Mouse (Mus musculus) embryonic facial prominence, embryonic 12.5 days (tissue): ENCODE results near the gene Polr1d. TPM values are rescaled to one million over a fixed set of nuclear protein-coding genes. Genes with fewer than 3 reads are reported as not detected.

Source experiments
- ATAC-seq: fragments of 200-750 bp; cut with Nextera tagmentation; 2 replicates; pipeline ENCODE4 v1.8.0; 2017; ENCODE audit not compliant: insufficient number of reproducible peaks, insufficient read depth, low FRiP score, low TSS enrichment
- H3K27ac ChIP-seq: fragments of 300-500 bp; sonication (generic); 2 replicates; pipeline ENCODE4 v1.5.1; 2016; ENCODE audit warnings: mild to moderate bottlenecking
- H3K27me3 ChIP-seq: fragments of 300-500 bp; sonication (generic); 2 replicates; pipeline ENCODE4 v1.6.1; 2016; ENCODE audit warnings: mild to moderate bottlenecking, moderate library complexity
- H3K36me3 ChIP-seq: fragments of 300-500 bp; sonication (generic); 2 replicates; pipeline ENCODE4 v1.6.1; 2016; ENCODE audit warnings: mild to moderate bottlenecking
- H3K4me1 ChIP-seq: fragments of 300-500 bp; sonication (generic); 2 replicates; pipeline ENCODE4 v1.6.1; 2016
- H3K4me2 ChIP-seq: fragments of 300-500 bp; sonication (generic); replicated peaks from 2 replicates; pipeline ENCODE4 v1.6.1; 2016; ENCODE audit warnings: mild to moderate bottlenecking, moderate library complexity
- H3K4me3 ChIP-seq: fragments of 300-500 bp; sonication (generic); 2 replicates; pipeline ENCODE4 v1.5.1; 2016; ENCODE audit warnings: mild to moderate bottlenecking
- H3K9ac ChIP-seq: fragments of 300-500 bp; sonication (generic); 2 replicates; pipeline ENCODE4 v1.6.1; 2016; ENCODE audit warnings: mild to moderate bottlenecking, moderate library complexity
- H3K9me3 ChIP-seq: fragments of 300-500 bp; sonication (generic); 2 replicates; pipeline ENCODE4 v1.6.1; 2016; ENCODE audit warnings: mild to moderate bottlenecking, moderate library complexity
- WGBS: fragments of 180-500 bp; shearing (Covaris S2); methylation state at CpG from one replicate; pipeline ENCODE4 v1.1.7; 2016; 5-methylcytosine and 5-hydroxymethylcytosine counted together
- polyA plus RNA-seq: library from polyadenylated mRNA; unstranded; fragments of >200 nt; fragmentation: Nextera tagmentation; extraction: Ambion mirVana; gene quantifications from 2 replicates; pipeline ENCODE4 v1.2.1, GENCODE M21; 2016

Gene Polr1d
- polyA plus RNA-seq, 1 experiment from 2014 or later = 111 TPM

DNA sequence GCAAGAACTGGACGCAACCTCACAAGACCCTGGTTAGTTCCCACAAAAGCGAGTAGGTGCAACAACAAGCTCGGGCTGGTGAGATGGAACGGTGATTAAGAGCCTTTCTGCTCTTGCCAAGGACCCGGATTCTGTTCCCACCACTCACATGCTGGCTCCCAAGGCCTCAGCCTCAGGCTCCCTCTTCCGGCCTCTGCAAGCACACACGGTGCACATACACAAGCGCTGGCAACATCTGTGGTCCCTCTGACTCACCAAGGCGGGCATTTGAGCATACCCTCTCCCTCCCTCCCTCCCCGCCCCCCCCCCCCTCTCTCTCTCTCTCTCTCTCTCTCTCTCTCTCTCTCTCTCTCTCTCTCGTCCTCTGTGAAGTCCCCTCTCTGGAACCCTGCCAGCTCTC lies 31.5 kb upstream of the Polr1d start:
- Histone ChIP-seq H3K9ac (no peak overlapping the region), H3K4me3 (no peak overlapping the region), H3K4me2 (no peak overlapping the region), H3K4me1 (peaks cover 12% of the 10 kb centered on the region; the same call in 1 of the 2 replicates), H3K27ac (no peak overlapping the region), H3K27me3 (no peaks in the 10 kb centered on the region), H3K9me3 (no peaks in the 10 kb centered on the region), H3K36me3 (peaks cover 5% of the 10 kb centered on the region; the same call in 1 of the 2 replicates)
- 72% methylated on average over 10 of the region's 11 CpGs for WGBS
- no peak for ATAC-seq

DNA sequence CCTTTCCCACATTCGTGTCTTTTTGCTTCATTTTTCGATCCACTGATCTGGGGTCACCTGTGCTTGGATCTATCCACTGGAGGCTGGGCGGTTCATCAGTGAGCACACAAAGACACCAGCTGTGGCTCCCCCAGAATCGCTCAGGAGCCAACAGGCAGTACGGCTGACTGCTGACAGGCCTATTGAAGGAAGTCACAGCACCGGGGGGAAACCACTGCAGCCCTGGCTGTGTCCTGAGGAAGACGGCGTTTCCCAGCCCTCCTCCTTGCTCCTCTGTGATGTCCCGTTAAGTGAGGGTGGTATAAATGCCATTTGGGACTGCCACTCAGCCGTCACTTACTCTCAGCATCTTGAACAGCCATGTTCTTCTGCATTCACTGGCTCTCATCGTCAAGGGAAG lies 30.9 kb upstream of the Polr1d start:
- ATAC-seq = no peak
- H3K36me3 ChIP-seq = peaks cover 5% of the 10 kb centered on the region; the same call in 1 of the 2 replicates
- no peak overlapping the region for H3K27ac ChIP-seq

DNA sequence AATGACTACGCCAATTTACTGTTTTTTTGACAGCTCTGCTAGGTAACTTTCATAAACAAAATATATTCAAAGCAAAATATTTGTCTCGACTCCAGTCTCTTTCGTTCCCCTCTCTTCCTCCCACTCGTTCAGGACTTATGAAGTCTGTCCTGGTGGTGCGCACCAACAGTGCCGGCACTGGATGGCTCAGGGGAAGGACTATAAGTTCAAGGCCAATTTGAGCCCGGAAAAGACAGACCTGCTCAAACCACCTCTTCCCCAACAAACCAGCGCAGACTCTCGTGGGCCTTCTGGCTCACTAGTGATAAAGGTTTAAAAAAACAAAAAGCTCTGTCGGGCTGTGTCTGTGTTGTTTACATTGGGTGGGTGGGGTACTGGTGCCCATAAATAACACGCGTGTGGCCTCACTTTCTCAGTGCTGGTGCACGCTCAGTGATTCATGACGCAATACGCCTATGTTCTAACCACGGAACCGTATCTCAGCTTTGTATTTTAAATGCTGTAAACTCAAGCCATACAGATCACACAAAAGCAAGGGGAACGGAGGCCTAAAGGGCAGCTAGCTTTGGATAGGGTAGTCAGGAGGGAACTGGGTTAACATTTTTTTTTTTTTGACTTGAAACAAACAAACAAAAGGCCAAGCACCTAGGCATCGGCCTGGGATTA lies 27.2 kb upstream of the Polr1d start:
- Histone ChIP-seq H3K27me3 (no peaks in the 10 kb centered on the region), H3K4me2 (no peak overlapping the region), H3K36me3 (no peaks in the 10 kb centered on the region), H3K9me3 (no peaks in the 10 kb centered on the region), H3K4me1 (peaks cover 22% of the 10 kb centered on the region), H3K4me3 (no peak overlapping the region), H3K9ac (no peak overlapping the region), H3K27ac (no peak overlapping the region)
- WGBS = 81% methylated on average over 19 of the region's 19 CpGs
- no peak for ATAC-seq

More for the DNA sequence above, 30.9 kb upstream of the Polr1d start:
- Histone ChIP-seq H3K4me3 (no peak overlapping the region), H3K27me3 (no peaks in the 10 kb centered on the region), H3K9ac (no peak overlapping the region), H3K4me2 (no peak overlapping the region), H3K4me1 (peaks cover 14% of the 10 kb centered on the region; the same call in 1 of the 2 replicates), H3K9me3 (no peaks in the 10 kb centered on the region)
- WGBS = 83% methylated on average over 11 of the region's 11 CpGs

DNA sequence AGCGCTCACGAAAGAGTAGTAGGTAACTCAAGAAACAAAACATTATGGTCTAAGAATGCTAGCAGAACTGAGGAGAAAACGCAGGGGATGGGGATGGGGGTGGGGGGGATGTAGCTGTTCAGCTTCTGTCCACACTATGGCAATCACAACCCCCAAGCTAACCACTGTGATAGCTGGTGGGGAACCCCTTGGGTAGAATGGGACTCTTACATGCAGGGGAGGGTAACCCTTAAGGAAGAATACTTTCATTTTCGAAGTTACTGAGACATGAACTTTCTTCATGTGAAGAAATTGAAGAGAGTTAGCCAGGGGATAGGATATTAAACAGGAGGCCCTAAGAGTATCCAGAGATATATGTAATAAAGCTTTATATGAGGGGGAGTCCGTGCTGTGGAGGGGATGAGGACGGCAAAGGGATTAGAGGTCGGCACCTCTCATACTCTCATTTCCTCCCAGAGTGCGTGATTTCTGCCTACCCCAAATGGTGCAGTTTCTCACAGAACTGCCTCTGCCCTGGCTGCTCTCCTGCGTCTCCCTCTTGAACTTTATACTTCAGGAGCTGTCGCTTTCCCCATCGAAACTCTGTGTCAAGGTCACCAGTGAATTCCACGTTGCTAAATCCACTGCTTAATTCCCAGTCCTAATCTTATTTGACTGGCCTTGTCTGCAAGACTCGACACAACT lies 25.9 kb upstream of the Polr1d start:
- ATAC-seq = no peak
- H3K4me3 ChIP-seq = no peak overlapping the region
- no peak overlapping the region for H3K9ac ChIP-seq
- H3K4me2 ChIP-seq = no peak overlapping the region
- H3K36me3 ChIP-seq = no peaks in the 10 kb centered on the region
- H3K9me3 ChIP-seq = no peaks in the 10 kb centered on the region
- H3K27ac ChIP-seq = no peak overlapping the region
- H3K27me3 ChIP-seq = no peaks in the 10 kb centered on the region
- WGBS = 73% methylated on average over 13 of the region's 13 CpGs
- H3K4me1 ChIP-seq = peaks cover 20% of the 10 kb centered on the region

DNA sequence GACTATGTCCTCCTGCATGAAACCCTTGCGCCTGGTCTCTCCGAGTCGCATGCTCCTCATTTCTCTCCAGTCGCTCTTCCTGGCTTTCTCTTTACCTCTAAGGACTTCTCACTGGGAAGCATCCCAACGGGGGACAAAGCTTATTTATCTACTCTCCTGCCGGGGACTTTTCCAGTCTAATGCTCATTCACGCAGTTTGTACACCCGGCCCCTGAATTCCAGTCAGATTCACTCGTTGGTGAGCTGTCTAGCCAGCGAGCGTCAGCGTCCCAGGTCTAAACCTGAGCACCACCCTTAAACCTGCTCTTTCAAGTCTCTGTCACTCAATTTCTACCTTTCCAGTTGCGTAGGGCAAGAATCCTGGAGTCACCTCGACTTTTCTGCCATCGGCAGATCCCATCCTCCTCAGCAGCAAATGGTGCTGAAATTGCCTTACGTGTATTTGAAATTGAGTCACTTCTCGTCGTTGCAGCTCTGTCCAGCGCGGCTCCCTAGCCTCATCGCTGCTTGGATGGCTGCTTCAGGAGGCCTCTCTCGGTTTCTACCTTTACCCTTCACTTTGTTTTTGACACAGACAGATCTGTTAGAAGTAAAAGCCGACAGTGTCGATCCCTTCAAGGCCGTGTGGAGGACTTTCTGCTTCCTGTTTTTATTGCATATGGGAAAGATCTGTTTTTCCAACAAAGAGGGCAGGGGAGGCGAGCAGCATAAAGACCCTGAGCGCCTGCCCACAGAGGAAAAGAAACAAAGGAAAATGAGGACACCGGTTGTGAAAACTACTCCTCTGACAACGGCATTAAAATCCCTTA lies 25.1 kb upstream of the Polr1d start:
- WGBS = 60% methylated on average over 29 of the region's 29 CpGs
- no peaks in the 10 kb centered on the region for H3K27me3 ChIP-seq
- peak overlapping the region; percentile 4; the same call in 1 of the 2 replicates for H3K4me2 ChIP-seq
- no peaks in the 10 kb centered on the region for H3K36me3 ChIP-seq
- ATAC-seq = no peak
- H3K27ac ChIP-seq = no peak overlapping the region
- H3K9me3 ChIP-seq = no peaks in the 10 kb centered on the region
- no peak overlapping the region for H3K4me3 ChIP-seq
- H3K9ac ChIP-seq = no peak overlapping the region
- peaks cover 17% of the 10 kb centered on the region for H3K4me1 ChIP-seq

DNA sequence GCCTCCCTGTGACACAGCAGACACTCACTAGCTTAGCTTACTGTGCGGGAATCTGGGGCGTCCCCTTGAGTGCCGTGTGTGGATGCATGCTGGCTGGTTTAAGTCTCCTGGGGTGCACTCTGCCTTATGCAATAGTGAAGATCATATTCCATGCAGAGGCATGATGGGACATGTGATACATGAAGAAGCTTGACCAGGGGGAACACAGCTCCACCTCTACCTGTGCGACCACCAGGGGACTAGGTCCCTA lies 24.6 kb upstream of the Polr1d start:
- no peak for ATAC-seq
- no peaks in the 10 kb centered on the region for H3K36me3 ChIP-seq

DNA sequence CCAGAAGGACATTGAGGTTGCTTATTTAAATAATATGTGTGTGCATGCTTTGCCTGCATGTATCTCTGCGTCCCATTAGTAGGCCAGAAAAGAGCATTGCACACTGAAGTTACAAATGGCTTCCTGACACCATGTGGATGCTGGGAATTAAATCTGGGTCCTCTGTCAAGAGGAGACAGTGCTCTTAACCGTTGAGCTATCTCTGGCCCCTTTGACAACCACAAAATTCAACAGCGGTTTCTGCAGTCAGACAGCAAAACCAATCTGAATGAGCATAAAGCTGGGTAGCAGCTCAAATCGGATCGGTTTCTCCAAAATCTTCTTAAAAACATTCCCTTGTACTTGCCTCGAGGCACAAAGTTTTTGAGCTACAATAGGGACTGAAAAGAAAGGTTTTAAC lies 23.8 kb upstream of the Polr1d start:
- Histone ChIP-seq H3K36me3 (no peaks in the 10 kb centered on the region), H3K9me3 (no peaks in the 10 kb centered on the region), H3K4me2 (no peak overlapping the region), H3K27me3 (no peaks in the 10 kb centered on the region), H3K27ac (no peak overlapping the region), H3K4me1 (peaks cover 17% of the 10 kb centered on the region), H3K4me3 (no peak overlapping the region), H3K9ac (no peak overlapping the region)
- ATAC-seq = no peak
- 78% methylated on average over 6 of the region's 6 CpGs for WGBS

More for the DNA sequence above, 24.6 kb upstream of the Polr1d start:
- Histone ChIP-seq H3K27ac (no peak overlapping the region), H3K4me3 (no peak overlapping the region), H3K4me2 (peak overlapping the region; percentile 4; the same call in 1 of the 2 replicates), H3K9ac (no peak overlapping the region), H3K9me3 (no peaks in the 10 kb centered on the region), H3K4me1 (peaks cover 17% of the 10 kb centered on the region), H3K27me3 (no peaks in the 10 kb centered on the region)
- WGBS = 70% methylated on average over 4 of the region's 4 CpGs

DNA sequence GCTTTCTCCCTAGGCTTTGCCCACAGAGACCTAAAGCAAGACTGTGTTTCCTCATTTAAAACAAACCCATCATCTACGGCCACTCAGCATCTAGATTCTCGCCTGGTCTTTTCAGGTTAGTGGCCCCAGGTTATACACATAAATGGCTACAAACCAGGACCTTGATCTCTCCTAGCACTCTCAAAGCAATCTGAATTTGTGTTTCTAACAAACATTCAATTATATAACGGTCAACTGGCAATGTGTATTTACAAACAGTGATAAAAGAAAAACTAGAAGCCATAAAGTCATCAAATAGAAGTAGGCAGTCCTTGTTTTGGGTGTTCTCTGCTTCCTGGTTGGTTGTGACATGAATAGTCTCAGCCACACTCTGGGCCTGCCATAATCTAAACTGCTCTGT lies 23.4 kb upstream of the Polr1d start:
- Histone ChIP-seq H3K36me3 (no peaks in the 10 kb centered on the region), H3K27me3 (no peaks in the 10 kb centered on the region), H3K4me3 (no peak overlapping the region), H3K4me2 (no peak overlapping the region), H3K9me3 (no peaks in the 10 kb centered on the region), H3K4me1 (peaks cover 17% of the 10 kb centered on the region), H3K9ac (no peak overlapping the region), H3K27ac (no peak overlapping the region)
- ATAC-seq = no peak
- 84% methylated on average over 3 of the region's 3 CpGs for WGBS

DNA sequence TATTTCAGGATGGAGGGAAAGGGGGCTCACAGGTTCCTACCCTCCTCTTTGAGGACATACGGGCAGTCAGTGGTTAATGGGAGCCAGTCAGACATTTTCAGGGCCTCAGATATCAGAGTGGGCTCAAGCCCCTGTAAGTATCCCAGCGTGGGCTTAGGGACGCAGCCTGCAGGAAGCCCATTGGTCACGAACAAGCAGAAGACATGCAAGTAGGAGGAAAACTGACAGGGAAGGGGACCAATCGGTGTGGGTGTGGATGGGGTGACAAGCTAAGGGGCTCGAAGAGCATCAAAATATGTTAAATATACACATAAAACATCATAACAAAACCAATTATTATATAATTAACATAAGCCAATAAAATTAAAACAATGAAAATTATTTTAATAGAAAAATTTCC lies 22.5 kb upstream of the Polr1d start:
- Histone ChIP-seq H3K9me3 (no peaks in the 10 kb centered on the region), H3K36me3 (no peaks in the 10 kb centered on the region), H3K27ac (no peak overlapping the region), H3K27me3 (no peaks in the 10 kb centered on the region), H3K4me3 (no peak overlapping the region), H3K4me1 (peaks cover 17% of the 10 kb centered on the region), H3K9ac (no peak overlapping the region), H3K4me2 (no peak overlapping the region)
- no peak for ATAC-seq
- 89% methylated on average over 6 of the region's 6 CpGs for WGBS

DNA sequence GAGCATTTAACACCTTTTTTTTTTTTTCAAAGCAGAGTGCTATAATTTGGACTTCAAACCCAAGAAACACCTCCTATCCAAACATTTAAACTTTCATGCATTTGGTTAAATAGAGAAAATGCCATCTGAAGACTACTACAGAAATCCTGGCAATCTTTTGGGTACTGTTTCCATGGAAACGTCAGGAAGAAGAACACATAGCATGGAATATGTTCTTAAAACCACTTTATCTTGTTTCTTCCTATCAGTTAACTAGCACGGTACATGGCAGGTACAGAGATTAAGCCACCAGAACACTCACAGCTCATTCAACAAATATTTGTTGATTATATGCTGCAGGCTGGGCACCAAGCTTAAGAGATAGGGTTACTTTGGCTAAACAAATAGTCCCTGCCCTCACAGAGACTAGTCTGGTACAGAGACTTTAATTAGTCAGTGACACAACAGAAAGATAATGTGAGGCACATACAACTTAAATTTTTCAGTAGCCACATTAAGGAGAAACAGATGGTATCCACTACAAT lies 22.0 kb upstream of the Polr1d start:
- ATAC-seq = no peak
- no peak overlapping the region for H3K27ac ChIP-seq
- no peaks in the 10 kb centered on the region for H3K36me3 ChIP-seq
- no peak overlapping the region for H3K4me3 ChIP-seq
- H3K9me3 ChIP-seq = no peaks in the 10 kb centered on the region
- H3K4me1 ChIP-seq = peaks cover 17% of the 10 kb centered on the region
- no peak overlapping the region for H3K4me2 ChIP-seq
- H3K9ac ChIP-seq = no peak overlapping the region
- 69% methylated on average over 2 of the region's 2 CpGs for WGBS
- H3K27me3 ChIP-seq = no peaks in the 10 kb centered on the region

DNA sequence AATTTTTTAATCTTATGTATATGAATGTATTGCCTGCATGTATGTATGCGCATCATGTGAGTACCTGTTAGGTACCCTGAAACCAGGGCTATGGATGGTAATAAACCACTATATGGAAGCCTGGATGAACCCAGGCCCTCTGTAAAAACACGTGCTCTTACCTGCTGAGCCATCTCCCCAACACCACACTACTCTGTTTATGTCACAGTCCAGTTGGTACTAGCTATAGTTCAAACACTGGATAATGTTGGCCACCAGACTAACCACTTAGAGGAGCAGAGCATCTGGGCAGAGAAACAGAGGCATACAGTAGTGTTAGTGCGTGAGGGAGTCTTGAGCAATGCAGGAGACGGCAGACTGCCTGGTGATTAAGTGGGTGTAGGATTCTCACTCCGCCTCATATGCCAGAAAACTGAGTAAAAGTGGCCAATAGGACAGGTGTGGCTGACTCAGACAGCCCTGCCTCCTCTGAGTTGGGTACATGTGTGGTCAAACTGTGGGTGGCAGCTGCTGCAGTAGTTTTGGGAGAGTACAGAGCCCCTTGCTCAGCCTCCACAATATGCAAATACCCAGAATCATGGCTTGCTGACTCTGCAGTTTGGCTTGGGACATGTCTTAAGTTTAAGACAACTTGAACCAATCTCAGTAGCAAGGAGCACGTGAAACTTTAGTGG lies 21.1 kb upstream of the Polr1d start:
- Histone ChIP-seq H3K36me3 (no peaks in the 10 kb centered on the region), H3K27ac (no peak overlapping the region)
- WGBS = 83% methylated on average over 6 of the region's 6 CpGs

More for the DNA sequence above, 21.1 kb upstream of the Polr1d start:
- Histone ChIP-seq H3K4me1 (peaks cover 16% of the 10 kb centered on the region), H3K9ac (no peak overlapping the region), H3K4me2 (no peak overlapping the region), H3K9me3 (no peaks in the 10 kb centered on the region), H3K27me3 (no peaks in the 10 kb centered on the region), H3K4me3 (no peak overlapping the region)
- ATAC-seq = no peak
